Mouse (Mus musculus): ENCODE results near the gene Trim15. TPM values are rescaled to one million over a fixed set of nuclear protein-coding genes. Genes with fewer than 3 reads are reported as not detected.

Gene Trim15
- total and polyA plus RNA-seq, 3 experiments = 0.07 TPM; not detected in 2

DNA sequence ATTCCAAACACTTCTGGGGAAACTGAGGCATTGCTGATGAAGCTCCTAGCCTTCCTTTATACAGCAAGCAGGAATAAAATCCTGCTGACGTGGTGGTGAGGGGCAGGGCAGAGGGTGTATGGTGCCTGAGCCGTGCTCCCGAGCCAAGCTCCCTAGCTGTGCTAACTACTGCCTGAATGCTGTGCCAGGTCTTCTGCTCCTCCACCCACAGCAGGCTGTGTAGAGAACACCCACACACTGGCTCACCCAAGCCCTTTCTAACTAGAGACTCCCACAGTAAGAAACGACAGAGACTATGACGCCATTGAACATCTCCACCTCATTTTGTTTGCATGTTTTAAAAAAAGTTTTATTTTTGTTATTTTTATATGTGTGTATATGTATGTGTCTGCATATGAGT is 33.0 kb upstream of the Trim15 start:
- no peaks in the 10 kb centered on the region; a peak in 3 of 4 replicates for H3K27me3 ChIP-seq (ENCODE audit: control insufficient read depth in 1 of 2, insufficient read depth in 2 of 2, low read length in 2 of 2)
- H3K79me2 ChIP-seq (ENCODE audit: control insufficient read depth, insufficient read depth, low read length, poor library complexity) = no peaks in the 10 kb centered on the region
- H3K27ac ChIP-seq (ENCODE audit: control insufficient read depth, low read depth, low read length) = no peak overlapping the region
- no peaks in the 10 kb centered on the region for H3K9me3 ChIP-seq (replicated peaks; ENCODE audit: insufficient read depth, low read length)
- H3K4me3 ChIP-seq (ENCODE audit: control insufficient read depth in 1 of 2, insufficient read depth in 1 of 2, low read depth in 2 of 2, low read length in 2 of 2) = no peak overlapping the region
- no peak overlapping the region for H3K9ac ChIP-seq (ENCODE audit: control insufficient read depth, low read depth, low read length, poor library complexity, severe bottlenecking)
- DNase-seq (ENCODE audit: low read depth, low spot score) = no peak
- H3K4me1 ChIP-seq (ENCODE audit: control insufficient read depth in 1 of 2, insufficient read depth in 2 of 2, low read length in 2 of 2) = no peaks in the 10 kb centered on the region
- TF ChIP-seq GABPA (IDR thresholded peaks at IDR 0.05; ENCODE audit: low read depth, low read length) (no peak), USF1 (IDR thresholded peaks at IDR 0.05; ENCODE audit: low read depth, low read length) (no peak), HCFC1 (IDR thresholded peaks at IDR 0.05; ENCODE audit: low read depth, low read length) (no peak), MYC (IDR thresholded peaks at IDR 0.05; ENCODE audit: low read depth, low read length) (no peak)
- no peaks in the 10 kb centered on the region for H3K36me3 ChIP-seq (ENCODE audit: control insufficient read depth in 1 of 2, insufficient read depth in 2 of 2, low read length in 2 of 2)

DNA sequence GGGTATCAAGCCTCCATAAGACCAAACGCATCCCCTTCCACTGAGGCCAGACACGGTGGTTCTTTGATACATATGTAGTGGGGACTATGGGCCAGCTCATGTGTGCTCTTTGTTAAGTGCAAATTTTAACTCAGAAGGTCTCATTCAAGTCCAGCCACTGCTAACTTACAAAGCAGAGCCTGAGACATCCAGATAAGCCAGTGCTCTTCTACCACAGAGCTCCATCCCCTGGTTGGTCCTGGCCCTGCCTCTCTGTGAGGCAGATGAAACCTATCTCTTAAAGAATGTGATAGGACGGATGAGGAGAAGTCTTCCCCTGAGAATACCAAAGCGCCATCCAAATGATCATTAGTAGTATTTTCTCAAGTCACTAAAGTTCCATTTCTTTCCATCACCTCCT is 32.4 kb upstream of the Trim15 start:
- no peaks in the 10 kb centered on the region for H3K36me3 ChIP-seq (ENCODE audit: control insufficient read depth in 1 of 2, insufficient read depth in 2 of 2, low read length in 2 of 2)
- H3K4me3 ChIP-seq (ENCODE audit: control insufficient read depth in 1 of 2, insufficient read depth in 1 of 2, low read depth in 2 of 2, low read length in 2 of 2) = no peak overlapping the region
- no peaks in the 10 kb centered on the region for H3K4me1 ChIP-seq (ENCODE audit: control insufficient read depth in 1 of 2, insufficient read depth in 2 of 2, low read length in 2 of 2)
- TF ChIP-seq MXI1 (IDR thresholded peaks at IDR 0.05; ENCODE audit: low read depth, low read length) = no peak
- TF ChIP-seq NRF1 (IDR thresholded peaks at IDR 0.05; ENCODE audit: insufficient read depth, low read depth, low read length, poor library complexity, severe bottlenecking) = no peak
- TF ChIP-seq UBTF (IDR thresholded peaks at IDR 0.05; ENCODE audit: borderline replicate concordance, insufficient read depth, low read depth, low read length) = no peak
- no peak for TF ChIP-seq JUND (IDR thresholded peaks at IDR 0.05; ENCODE audit: low read depth, low read length)
- no peak for TF ChIP-seq RCOR1 (IDR thresholded peaks at IDR 0.05; ENCODE audit: low read depth, low read length)
- no peak for TF ChIP-seq TBP (IDR thresholded peaks at IDR 0.05; ENCODE audit: low read depth, low read length)
- TF ChIP-seq ZMIZ1 (IDR thresholded peaks at IDR 0.05; ENCODE audit: low read depth, low read length) = no peak
- no peak for TF ChIP-seq MAZ (IDR thresholded peaks at IDR 0.05; ENCODE audit: low read depth, low read length)
- no peak for TF ChIP-seq POLR2A (IDR thresholded peaks at IDR 0.05; ENCODE audit: control insufficient read depth in 1 of 2, insufficient read depth in 1 of 2, low read depth in 1 of 2, low read length in 2 of 2, poor library complexity in 1 of 2)
- TF ChIP-seq ZNF384 (IDR thresholded peaks at IDR 0.05; ENCODE audit: low read depth, low read length) = no peak
- no peak for TF ChIP-seq ZKSCAN1 (IDR thresholded peaks at IDR 0.05; ENCODE audit: low read depth, low read length)
- TF ChIP-seq ZC3H11A (IDR thresholded peaks at IDR 0.05; ENCODE audit: low read depth, low read length) = no peak
- TF ChIP-seq BHLHE40 (IDR thresholded peaks at IDR 0.05; ENCODE audit: borderline replicate concordance, low read depth, low read length) = no peak
- TF ChIP-seq MAFK (IDR thresholded peaks at IDR 0.05; ENCODE audit: borderline replicate concordance, low read depth, low read length) = no peak
- no peak for TF ChIP-seq E2F4 (IDR thresholded peaks at IDR 0.05; ENCODE audit: borderline replicate concordance, low read depth, low read length)
- TF ChIP-seq POLR2AphosphoS2 (IDR thresholded peaks at IDR 0.05; ENCODE audit: low read length) = no peak
- TF ChIP-seq NELFE (IDR thresholded peaks at IDR 0.05; ENCODE audit: low read depth, low read length) = no peak
- TF ChIP-seq KAT2A (conservative IDR thresholded peaks at IDR 0.05; ENCODE audit: low read depth, low read length) = no peak
- TF ChIP-seq USF2 (IDR thresholded peaks at IDR 0.05; ENCODE audit: borderline replicate concordance in 1 of 2, insufficient read depth in 1 of 2, low read depth in 1 of 2, low read length in 2 of 2) = no peak
- H3K9me3 ChIP-seq (replicated peaks; ENCODE audit: insufficient read depth, low read length) = no peaks in the 10 kb centered on the region
- no peak overlapping the region for H3K27ac ChIP-seq (ENCODE audit: control insufficient read depth, low read depth, low read length)
- DNase-seq (ENCODE audit: low read depth, low spot score) = peak; percentile 26
- H3K79me2 ChIP-seq (ENCODE audit: control insufficient read depth, insufficient read depth, low read length, poor library complexity) = no peaks in the 10 kb centered on the region
- no peaks in the 10 kb centered on the region; a peak in 2 of 4 replicates for H3K27me3 ChIP-seq (ENCODE audit: control insufficient read depth in 1 of 2, insufficient read depth in 2 of 2, low read length in 2 of 2)
- H3K9ac ChIP-seq (ENCODE audit: control insufficient read depth, low read depth, low read length, poor library complexity, severe bottlenecking) = no peak overlapping the region
